Mouse (Mus musculus) heart, adult 9 months (tissue): ENCODE measurements around the gene Efcc1.

ENCODE experiments used
- DNase-seq, 2 experiments: peaks; one replicate each; pipeline ENCODE4 v3.0.0; 2022; ENCODE audit warnings: low spot score in 2 of 2

Gene Efcc1

DNA sequence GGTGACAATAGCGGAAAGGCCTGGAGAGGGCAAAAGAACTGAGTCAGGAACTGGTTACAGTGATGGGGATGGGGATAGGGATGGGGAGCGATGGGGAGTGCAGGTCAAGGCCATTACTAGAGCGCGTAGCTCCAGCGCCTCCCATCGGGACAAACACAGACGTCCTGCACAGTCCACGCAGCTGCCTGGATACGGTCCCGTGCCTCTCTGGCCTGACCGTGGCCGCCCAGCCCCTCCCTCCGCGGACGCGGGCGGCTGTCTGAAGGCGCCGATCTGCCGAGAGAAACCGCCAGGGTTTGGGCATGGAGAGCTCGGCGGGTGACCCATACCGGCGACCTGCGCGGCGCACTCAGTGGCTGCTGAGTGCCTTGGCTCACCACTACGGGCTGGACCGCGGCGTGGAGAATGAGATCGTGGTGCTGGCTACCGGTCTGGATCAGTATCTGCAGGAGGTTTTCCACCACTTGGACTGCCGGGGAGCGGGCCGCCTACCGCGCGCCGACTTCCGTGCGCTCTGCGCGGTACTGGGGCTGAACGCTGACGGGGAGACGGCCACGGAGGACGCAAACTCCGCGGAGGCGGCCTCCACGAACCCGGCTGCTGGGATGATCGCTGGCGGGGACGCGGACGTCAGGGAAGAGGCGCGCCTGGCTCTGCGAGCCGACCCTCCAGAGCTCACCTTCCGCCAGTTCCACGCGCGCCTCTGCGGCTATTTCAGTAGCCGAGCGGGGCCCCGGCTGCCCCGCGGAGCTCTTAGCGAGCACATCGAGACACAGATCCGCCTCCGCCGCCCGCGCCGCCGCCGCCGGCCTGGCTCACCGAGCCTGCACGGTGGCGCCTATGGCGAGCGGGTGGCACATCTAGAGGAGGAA, at the start of gene Efcc1:
TSS of gene Efcc1 (plus strand) at position 279 of the 872 bp plus-strand sequence.
- DNase-seq: peak; percentile 73

DNA sequence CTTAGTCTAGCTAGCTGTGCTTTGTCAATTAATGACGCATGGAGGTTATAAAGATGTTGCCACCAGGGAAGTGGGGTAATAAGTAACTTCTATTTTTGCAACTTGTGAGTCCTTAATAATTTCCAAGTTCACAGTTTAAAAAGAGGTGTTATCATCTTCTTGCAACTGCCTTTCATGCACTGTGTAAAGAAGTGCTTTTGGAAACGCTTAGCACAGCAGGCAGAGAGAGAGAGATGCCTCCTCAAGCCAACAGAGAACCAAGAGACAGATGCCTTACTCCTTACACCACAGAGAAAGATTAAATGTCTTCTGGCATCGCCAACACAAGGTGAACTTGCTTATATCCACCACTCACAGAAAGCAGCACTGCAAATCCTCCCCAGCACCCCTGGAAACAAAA, 34.7 kb upstream of the Efcc1 start:
- no peak for DNase-seq

DNA sequence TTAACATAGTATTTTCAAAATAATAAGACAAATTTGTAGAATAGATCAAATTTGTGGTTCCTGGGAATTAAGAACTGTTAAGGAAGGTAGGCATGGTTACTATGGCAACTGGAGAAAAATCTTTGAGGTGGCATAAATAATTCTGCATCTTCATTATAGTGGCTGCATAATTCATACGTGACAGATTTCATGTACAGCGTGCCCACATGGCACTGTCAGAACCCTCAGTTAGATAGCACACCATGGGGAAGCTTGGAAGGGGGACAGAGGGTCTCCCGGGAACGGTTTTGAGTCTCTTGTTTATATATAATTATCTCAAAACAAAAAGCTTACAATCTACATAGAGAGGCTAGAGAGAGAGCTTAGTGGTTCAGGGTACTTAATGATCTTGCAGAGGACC, 34.1 kb upstream of the Efcc1 start:
- DNase-seq: no peak

DNA sequence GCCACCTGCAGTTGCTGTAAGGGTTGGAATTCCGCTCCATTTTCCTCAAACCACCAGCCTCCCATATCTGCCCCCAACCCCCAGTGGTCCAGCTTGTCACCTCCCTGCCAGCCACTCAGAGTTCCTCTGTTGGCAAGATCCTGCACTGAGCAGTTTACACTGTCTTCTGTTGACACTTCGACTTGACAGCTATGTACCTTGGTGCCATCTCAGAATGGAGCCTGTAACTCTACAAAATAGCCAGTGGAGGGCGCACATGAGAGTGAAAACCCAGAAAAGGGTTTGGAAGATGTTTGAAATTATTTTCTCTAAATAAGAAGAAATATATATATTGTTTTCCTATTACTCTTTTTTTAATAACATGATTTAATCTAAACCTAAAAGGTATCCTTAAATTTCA, 24.4 kb upstream of the Efcc1 start:
- no peak for DNase-seq

DNA sequence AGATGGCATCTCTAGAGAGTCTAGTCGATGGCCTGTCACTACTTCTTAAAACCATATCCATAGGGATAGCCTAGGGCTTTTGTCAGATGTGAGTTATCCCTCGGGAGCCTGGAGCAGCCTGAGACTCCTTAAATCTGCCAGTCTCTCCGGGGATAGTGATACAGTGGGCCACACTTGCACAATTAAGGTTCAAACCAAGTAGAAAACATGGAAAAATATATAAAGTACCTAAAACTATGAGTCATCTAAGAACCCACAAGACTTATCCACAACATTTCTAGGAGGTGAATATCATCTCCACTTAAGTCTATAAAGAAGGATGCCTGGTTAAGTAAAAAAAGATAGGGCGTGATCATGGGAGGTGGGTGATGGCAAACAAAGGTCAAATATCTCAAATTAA, 18.4 kb upstream of the Efcc1 start:
- DNase-seq: no peak

DNA sequence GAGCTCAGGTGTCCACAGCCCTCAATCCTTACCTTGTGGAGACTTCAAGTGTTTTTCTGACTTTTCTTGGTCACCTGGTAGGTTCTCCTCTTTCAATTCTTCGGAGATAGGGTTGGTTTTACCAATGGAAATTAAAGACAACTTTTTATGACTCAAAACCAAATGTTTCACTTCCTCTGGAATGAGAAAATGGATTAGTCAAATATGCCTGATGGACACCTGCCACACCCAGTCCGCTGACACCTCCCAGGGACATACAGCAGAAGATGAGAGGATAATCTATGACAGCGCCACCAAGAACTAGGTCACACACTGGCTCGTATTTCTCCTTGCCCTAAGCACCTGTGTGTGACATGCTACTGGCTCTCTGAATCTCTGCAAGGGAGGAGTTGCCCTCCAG, 16.6 kb upstream of the Efcc1 start:
- no peak for DNase-seq

DNA sequence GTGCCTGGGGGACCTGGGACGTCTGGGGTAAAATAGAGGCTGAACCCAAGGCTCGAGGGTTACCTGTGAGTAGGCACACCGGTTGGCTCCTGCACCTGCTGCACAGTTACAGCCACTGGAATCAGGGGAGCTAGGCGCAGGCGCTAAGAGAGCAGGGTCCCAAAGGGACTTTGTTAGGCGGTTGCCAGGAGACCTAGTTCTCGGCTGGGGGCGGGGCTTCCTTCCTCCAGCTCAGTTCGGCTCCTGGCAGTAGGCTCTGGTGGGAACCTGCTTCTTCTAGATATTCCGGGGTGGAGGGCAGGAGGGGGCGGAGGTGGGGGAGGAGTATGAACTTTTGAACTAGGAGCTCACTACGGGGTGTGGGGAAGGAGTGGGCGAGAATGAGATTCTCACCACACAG, 8.0 kb upstream of the Efcc1 start:
- DNase-seq: no peak

DNA sequence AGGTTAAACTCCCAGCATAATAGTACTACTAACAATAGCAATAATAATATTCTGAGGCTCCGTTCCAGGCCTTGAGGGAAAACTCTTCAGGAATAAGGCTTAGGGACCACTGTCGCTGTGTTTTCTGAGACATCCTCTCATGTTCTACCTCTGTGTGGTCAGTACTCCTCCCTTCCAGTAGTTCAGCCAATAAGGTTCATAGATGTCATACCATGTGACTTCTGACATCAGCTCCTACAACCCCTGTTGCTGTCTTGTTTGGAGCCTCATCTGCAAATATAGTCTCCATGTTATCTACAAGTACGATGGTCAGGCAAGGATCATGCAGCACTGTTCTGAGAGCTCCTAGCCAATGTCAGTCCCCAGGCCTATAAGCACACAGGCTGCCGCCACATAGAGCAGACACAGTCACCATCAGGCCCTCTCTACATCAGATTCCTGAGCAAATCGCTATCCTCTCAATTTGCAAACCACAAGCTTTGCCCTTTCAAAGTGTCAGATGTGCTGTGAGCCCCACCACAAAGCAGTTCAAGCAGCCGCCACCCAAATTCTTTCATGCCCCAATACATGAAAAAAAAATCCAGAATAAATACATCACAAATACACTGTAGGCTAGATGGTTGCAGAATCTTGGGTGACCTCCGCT, 5.3 kb upstream of the Efcc1 start:
- DNase-seq: no peak

DNA sequence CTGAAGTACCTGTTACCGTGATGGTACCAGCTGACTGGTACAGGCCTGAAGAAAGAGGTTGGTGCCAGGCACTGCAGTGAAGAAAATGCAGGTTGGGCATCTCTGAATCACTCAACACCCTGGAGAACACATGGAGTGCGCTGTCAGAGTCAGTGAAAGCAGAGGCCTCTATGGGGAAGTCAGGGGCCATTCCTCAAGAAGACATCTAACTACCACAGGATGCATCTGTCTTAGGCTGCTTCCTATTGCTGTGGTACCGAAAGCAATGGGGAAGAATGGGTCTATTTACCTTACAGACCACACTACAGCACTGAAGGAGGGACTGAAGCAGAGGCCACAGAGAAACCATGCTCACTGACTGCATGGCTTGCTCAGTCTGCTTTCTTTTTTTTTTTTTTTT, 2.6 kb upstream of the Efcc1 start:
- no peak for DNase-seq

DNA sequence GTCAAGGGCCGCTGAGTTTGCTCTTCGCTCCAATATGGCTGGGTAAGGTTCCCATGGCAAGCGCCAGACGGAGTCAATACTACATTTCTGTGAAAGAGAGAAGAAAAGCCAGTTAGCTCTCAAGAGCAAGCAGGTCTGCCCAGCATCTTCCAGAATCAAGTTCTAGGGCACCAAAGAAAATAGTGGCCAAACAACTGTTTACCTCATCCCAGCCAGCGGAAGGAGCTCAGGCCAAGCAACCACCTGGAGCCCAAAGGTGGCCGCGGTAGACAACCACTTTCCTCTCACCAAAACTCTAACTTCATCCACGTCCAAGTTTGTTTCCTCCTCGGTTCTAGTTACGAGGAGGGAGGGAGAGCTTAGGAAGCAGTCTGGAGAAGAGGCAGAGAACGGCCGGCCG, 528 bp upstream of the Efcc1 start:
- DNase-seq: no peak

DNA sequence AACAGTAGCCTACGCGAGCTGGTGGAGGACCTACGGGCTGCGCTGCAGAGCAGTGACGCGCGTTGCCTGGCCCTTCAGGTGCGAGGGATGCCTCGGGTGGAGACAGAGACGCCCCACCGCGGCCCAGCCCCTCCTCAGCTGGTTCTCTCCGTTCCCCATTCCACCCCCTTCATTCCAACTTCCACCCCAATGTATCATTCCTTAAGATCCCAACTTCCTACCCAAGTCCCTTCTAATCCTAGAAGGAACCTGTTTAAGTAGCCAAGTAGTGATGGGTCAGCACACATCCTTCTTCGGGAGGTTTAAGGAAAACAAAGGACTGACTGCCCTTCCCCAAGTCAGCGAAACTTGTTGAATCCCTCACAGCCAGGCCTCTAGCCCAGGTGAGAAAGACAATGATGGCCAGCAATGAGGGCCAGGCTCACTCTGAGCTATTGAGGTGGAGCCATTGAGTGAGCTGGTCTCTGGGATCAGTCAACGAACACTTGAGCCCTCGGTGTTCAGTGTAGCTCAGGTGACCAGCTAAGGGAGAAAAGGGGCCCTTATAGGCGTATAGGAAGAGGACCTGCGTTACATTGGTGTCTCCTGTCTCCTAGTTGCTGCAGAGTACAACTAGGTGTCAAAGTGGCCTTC, 910 bp downstream of the Efcc1 start:
- no peak for DNase-seq

DNA sequence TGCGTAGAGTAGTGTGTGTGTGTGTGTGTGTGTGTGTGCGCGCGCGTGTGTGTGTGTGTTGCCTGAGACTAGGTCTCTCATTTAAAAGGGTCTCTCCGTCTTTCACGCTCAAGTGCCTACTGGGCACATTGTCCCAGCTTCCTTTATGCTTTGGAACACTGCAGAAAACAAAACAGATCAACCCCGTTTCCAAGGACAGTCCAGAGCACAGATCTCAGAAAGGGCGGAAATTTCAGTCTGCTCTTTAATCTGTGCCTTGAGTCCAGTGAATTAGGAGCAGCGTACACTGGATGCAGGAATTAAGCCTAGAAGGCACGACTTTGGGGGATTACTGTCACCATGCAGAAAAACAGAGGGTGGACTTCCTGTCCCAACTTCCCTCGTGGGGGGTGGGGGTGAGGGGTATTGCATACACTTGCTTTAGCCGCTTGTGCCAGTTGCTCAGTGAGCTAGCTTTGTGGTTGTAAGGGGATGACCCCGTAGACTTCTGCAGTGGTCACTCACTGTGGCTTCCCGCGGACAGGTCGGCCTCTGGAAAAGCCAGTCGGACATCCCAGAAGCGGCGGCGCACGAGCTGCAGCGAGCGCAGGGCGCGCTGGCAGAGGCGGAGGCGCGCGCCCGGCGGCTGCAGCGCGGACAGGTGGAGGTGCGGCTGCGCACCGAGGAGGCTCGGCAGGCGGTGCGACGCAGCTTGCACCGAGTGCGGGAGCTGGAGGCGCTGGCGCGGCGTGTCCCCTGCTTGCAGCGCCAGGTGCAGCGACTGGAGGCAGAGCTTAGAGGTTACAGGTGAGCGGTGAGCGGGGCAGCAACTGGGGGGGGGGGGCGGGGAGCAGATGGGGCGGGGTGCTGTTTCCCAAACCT, 1.7 kb downstream of the Efcc1 start:
- no peak for DNase-seq

DNA sequence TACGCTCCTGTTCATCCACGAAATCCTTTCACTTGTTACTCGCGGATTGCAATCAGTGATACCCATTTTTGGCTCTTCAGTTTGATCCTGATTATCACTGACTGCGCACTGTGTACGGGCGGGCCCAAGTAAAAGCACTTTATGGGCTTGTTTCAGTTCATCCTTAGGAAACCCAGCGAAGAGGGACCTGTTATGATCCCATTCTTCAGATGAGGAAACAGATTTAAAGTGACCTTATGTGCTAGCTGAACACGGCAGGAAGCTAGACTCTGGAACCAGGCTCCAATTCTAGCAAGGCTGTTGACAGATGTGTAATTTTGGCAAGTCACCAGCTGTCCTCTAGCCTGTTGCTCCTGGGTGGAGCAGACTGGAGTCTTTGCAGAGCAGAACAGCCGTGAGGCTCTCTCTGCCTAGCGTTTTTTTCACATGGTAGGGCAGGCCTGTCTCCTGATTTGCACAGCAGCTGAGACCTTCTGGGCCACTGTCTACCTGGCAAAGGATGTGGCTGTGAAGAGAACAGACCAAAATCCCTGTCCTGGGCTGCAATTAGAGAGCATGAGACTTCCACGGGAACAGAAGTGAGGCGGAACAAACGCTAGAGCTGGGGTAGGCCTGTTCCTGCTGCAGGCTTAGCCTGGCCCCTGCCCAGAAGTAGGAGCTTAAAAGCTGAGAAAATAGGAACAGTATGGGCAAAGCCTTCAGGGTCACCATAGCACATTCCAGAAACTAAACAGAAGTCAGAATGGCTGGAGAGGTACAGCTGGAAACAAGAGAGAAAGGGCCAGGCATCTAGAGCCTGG, 2.7 kb downstream of the Efcc1 start:
- peak; percentile 81 for DNase-seq

DNA sequence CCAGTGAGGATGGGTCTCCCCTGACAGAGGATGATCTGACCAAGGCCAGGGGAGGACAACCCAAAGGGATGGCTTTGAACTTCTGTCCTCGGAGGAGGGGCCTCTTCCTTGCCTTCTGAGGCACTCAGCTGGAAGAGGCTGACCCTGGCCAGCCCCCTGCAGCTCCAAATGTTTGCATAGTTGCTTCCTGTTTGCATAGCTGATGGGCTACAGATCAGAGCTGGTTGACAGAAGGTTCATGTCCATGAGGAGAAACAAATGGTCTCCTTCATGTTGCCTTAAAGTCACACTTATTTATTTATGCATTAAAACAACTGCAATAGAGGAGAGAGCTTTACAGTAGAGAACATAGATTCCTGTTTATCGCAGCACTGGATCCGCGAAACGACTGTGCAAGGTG, 3.5 kb downstream of the Efcc1 start:
- DNase-seq: no peak

DNA sequence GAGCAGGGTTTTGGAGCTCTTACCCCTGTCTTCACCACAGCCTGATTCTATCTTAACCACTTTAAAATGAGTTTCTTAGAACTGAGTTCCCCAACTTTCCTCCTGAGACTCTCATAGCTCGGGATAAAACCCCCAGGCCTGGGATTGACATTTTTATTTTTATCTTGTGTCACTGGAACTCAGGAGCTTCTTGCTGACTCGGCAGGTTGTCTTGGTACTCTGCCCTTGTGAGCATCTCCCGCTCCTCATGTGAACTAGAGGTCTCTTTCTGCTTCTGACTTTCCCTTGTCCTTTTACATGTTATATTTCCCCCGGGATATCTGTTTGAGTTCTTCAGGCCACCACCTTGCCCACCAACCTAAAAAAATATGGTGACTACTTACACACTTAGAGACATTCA, 6.3 kb downstream of the Efcc1 start:
- DNase-seq: no peak

DNA sequence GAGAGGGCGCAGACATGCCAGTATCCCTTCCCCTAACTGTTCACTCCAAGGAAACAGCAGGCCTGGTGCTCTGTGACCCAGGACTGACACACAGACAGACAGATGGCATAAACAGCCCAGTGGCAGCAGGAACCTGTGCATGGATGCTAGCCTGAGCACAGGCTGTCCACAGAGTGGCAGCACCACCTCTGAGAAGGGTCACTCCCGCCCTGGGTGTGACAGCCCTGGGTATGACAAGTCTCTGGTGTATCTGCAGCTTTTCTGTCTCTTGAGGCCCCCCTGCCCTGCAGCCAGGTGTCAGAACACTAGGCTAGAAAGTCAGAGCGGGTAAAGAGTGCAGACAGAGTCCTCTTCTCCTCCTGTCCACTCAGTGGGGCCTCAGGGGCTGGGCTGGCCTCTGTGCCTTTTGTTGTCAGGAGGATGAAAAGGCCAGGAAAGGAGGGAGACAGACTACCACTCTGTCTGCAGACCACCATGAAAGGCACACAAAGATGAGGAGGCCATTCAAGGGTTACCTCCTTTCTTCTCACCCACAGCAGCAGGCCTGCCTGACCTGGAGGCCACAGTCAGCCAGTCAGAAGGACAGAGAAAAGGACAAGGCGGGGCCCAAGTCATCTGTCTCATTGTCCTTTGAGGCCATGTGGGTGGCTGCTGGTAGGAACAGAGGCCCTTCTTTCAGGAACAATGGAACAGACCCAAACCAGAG, 7.4 kb downstream of the Efcc1 start:
- DNase-seq: no peak

DNA sequence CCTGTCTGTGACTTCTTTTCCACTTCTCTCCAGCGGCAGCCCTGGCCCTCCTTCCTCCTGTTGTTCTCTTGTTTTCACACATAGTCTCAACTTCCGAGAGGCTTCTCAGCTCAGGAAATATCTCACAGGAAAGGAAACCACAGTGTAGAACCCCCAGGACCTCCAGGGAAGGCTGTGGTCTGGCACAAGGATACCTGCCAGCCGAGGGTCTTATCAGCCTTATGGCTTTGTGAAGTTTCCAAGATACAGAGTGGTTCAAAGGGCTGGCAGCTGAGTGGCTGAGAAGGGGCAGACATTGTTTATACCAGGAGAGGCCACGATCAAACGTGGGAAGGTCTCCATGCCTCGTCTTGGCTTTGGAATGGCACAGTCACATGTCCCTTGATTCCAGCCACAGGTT, 9.2 kb downstream of the Efcc1 start:
- no peak for DNase-seq

DNA sequence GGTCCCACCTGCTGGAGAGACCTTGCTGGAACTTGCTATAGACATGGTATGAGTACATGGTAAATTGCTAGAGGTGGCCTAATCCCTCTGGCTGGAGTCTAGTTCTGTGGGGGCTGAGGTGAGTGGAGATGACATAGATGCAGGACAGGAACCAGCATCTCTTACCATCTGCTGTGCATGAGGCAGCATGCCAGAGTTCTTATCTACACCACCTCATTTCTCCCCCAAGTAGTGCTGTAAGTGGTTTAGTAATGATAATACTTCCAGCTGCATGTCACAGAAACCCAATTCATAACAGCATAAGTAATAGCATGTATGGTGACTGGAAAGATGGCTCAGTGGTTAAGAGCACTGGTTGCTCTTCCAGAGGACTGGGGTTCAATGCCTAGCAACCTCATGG, 9.8 kb downstream of the Efcc1 start:
- no peak for DNase-seq

DNA sequence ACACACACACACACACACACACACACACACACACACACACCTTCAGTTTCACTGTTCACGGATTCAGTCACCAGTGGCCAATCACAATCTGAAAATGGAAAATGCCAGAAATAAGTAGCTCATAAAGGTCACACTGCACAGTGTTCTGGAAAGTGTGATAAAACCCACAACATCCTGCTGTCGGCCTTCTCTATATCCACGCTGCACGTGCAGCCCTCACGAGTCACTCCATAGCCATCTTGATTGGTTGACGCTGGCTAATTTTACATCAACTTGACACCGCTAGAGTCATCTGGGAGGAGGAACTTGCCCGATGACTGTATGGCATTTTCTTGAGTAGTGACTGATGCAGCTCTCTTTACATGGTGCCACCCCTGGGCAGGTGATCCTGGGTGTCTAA, 11.3 kb downstream of the Efcc1 start:
- DNase-seq: no peak

DNA sequence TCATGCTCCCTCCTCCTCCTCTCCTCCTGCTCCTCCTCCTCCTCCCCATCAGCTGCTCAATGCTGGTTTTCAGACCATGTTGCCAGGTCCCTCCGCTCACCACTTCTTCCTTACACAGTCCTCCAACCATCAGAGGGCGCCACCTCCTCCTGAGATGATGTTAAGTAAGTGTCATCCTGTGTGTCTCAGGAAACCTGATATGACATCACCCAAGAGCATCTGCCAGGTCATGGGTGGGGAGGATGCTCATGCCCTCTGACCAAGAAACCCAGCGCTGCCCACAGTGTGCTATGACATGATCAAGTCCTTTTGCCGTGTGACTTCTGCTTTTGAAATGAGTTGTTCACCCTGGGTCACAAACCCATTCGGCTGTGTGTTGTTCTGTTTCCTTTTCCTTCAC, 12.1 kb downstream of the Efcc1 start:
- DNase-seq: no peak

DNA sequence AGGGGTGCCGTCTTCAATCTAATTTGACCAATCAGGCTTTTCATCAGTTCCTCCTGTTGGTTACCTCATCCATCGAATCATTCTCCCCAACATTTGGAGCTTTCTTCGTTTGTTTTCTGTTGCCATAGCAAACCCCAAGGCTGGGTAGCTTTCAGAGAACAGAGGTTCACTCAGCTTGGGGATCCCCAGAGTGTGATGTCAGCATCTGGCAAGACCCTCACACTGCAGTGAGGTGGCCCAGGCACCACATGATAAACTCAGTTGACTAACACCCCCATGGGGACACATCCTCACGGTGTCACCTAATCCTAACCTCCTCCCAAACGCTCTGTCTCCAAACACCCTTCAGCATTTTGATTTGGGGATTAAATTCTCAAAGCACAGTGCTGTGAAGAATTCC, 12.6 kb downstream of the Efcc1 start:
- peak in 1 of 2 experiments; percentile 48 for DNase-seq
